Mouse (Mus musculus): ENCODE measurements around the gene Eif4ebp2. TPM values are rescaled to one million over a fixed set of nuclear protein-coding genes. Genes with fewer than 3 reads are reported as not detected.

Gene Eif4ebp2
- polyA plus RNA-seq, 1 experiment, result 86.6 TPM

- TF ChIP-seq POLR2A (IDR thresholded peaks at IDR 0.05; ENCODE audit: borderline replicate concordance, extremely low read depth, insufficient read depth, insufficient read length, poor library complexity, severe bottlenecking) (no peak), CTCF (IDR thresholded peaks at IDR 0.05; ENCODE audit: borderline replicate concordance, extremely low read depth, insufficient read depth, insufficient read length) (no peak)
- no peak for DNase-seq (ENCODE audit: low read depth)
Measured at GRCm38 (mm10) chr10:61480488-61480887, 28.0 kb upstream of the Eif4ebp2 start.

DNA sequence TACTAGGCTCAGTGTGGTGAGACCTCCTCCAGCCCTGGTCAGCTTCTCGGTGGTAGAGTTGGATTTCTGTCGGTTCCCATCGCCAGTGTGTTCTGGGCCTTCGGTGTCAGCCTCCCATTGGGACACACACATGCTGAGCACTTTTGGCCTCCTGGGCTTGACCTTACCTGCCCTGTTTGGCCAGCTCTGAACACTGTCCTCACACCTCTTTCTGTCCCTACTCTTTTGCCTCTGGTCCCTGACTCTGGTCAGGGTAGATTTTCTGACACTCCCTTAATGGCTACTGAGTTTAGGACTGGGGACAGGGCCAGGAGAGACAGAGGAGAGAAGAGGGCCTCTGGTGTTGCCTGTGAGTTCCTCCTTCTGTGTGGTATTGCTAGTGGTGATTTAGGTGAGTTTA, 27.5 kb upstream of the Eif4ebp2 start:
- DNase-seq (ENCODE audit: low read depth), result no peak
- no peak for TF ChIP-seq CTCF (IDR thresholded peaks at IDR 0.05; ENCODE audit: borderline replicate concordance, extremely low read depth, insufficient read depth, insufficient read length)
- TF ChIP-seq POLR2A (IDR thresholded peaks at IDR 0.05; ENCODE audit: borderline replicate concordance, extremely low read depth, insufficient read depth, insufficient read length, poor library complexity, severe bottlenecking), result no peak

DNA sequence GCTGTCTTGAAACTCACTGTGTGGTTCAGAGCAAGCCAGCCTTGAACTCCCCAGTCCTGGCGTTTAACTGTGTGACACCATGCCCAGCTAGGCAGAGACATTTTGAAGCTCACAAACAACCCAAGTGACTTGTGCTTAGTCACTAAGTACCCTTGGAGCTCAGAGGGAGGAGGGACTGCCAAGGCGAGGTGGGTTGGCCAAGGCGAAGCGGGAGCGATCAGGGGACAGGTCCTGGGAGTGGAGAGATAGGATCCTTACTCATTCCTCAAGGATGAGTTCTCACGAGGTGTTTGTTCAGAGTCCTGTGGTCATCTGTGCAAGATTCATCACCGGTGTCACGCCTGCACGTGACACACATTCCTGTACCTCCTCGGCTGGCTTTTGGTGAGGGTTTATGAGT, 27.0 kb upstream of the Eif4ebp2 start:
- DNase-seq (ENCODE audit: low read depth), result no peak
- TF ChIP-seq POLR2A (IDR thresholded peaks at IDR 0.05; ENCODE audit: borderline replicate concordance, extremely low read depth, insufficient read depth, insufficient read length, poor library complexity, severe bottlenecking) (no peak), CTCF (IDR thresholded peaks at IDR 0.05; ENCODE audit: borderline replicate concordance, extremely low read depth, insufficient read depth, insufficient read length) (no peak)

DNA sequence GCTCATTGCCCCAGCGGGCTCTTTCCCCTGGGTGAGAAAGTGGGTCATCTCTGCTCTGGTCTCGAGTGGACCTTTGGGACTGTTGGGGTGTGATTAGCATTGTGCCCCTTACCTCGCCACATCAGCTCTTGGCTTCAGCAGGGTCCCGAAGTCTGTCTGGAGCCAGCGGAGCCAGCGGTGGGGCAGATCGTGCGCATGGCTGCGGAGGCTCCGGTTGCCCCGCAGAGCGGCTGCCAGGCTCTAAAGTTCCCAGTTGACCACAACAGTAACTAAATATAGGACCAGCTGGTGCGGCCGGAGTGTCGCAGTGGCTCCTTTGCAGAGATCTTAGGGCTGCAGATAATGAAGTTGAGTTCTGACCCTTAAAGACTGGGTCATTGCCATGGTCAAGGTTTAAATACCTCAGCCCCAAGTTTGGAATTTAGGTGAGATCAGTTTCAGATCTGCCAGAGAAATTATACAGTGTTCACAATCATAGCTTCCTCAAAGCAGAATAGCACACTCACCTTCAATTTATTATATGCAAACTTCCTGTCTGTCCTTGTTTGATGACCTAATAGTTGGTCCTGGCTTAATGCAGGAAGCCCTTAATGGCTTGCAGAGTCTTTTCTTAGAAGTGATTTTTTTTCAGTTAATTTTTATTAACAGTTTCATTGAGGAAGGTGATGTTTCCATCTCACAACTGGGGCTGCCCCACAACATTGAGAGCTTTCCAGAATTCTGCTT, 24.1 kb upstream of the Eif4ebp2 start:
- TF ChIP-seq CTCF (IDR thresholded peaks at IDR 0.05; ENCODE audit: borderline replicate concordance, extremely low read depth, insufficient read depth, insufficient read length) (no peak), POLR2A (IDR thresholded peaks at IDR 0.05; ENCODE audit: borderline replicate concordance, extremely low read depth, insufficient read depth, insufficient read length, poor library complexity, severe bottlenecking) (no peak)
- DNase-seq (ENCODE audit: low read depth), result no peak

DNA sequence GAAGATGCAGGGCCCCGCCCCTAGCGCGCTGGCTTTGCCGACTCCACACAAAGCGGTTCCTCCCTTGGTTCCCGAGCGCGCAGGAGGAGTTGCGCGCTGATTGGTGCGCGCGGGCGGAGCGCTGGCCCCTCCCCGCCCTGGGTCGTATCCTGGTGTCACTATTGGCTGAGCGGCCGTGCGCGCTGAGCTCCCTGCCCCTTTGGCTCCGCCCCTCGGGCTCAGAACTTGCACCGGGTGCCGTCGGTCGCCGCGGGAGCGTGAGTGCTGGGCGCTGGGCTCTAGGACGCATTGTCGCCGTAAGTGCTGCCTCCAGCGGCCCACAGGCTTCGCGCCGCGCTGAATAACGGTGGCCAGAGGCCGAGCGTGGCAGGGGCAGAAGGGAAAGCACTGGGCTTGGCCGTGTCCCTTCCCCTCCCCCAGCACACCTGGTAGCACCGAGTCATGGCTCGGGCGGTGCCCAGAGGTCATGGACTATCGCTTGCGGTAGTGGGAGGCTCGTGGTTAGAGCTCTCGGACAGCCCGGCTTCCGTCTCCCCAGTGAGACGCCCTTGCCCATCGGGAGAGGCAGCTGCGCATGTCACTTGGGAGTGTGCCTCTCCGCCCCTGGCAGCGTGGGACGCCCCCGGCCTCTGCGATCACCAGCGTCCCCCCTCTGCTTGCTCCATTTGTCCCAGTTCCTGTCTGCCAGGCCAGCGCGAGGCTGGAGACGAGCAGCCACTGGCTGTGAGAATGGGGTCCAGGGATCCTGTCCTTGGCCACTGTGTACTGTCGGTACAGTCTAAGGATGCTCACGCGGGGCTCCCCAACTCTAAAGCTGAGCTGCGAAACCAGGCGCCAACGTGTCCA, 23.4 kb upstream of the Eif4ebp2 start, which contains the start of gene Lrrc20:
Gene Lrrc20 (plus strand): TSS at position 208 of the 846 bp plus-strand sequence.
- peak; percentile 99 for DNase-seq (ENCODE audit: low read depth)
- TF ChIP-seq POLR2A (IDR thresholded peaks at IDR 0.05; ENCODE audit: borderline replicate concordance, extremely low read depth, insufficient read depth, insufficient read length, poor library complexity, severe bottlenecking), result peak; percentile 59
- TF ChIP-seq CTCF (IDR thresholded peaks at IDR 0.05; ENCODE audit: borderline replicate concordance, extremely low read depth, insufficient read depth, insufficient read length), result no peak

GRCm38 (mm10) chr10:61474344-61474743, 21.9 kb upstream of the Eif4ebp2 start:
- no peak for DNase-seq (ENCODE audit: low read depth)
- TF ChIP-seq CTCF (IDR thresholded peaks at IDR 0.05; ENCODE audit: borderline replicate concordance, extremely low read depth, insufficient read depth, insufficient read length) (no peak), POLR2A (IDR thresholded peaks at IDR 0.05; ENCODE audit: borderline replicate concordance, extremely low read depth, insufficient read depth, insufficient read length, poor library complexity, severe bottlenecking) (no peak)

DNA sequence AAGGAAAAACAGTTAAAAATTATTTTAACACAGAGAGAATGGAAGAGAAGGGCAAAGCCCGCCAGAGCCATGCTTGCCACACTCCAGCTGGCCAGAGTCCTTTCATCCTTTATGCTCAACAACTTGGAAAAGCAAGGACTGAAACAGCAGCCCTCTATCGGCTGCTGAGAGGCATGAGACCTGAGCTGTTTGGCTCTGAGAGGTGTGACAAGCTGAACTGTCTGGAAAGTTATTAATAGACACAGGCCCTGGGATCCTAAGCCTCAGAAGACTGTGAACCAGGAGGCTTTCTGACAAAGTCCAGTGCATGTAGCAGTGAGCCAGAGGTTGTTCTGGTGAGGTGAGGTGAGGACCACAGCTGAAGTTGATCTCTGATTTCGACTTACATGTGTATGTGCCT, 21.2 kb upstream of the Eif4ebp2 start:
- TF ChIP-seq POLR2A (IDR thresholded peaks at IDR 0.05; ENCODE audit: borderline replicate concordance, extremely low read depth, insufficient read depth, insufficient read length, poor library complexity, severe bottlenecking), result no peak
- TF ChIP-seq CTCF (IDR thresholded peaks at IDR 0.05; ENCODE audit: borderline replicate concordance, extremely low read depth, insufficient read depth, insufficient read length), result no peak
- DNase-seq (ENCODE audit: low read depth), result no peak

- no peak for DNase-seq (ENCODE audit: low read depth)
- no peak for TF ChIP-seq CTCF (IDR thresholded peaks at IDR 0.05; ENCODE audit: borderline replicate concordance, extremely low read depth, insufficient read depth, insufficient read length)
- TF ChIP-seq POLR2A (IDR thresholded peaks at IDR 0.05; ENCODE audit: borderline replicate concordance, extremely low read depth, insufficient read depth, insufficient read length, poor library complexity, severe bottlenecking), result no peak
Measured at GRCm38 (mm10) chr10:61468900-61469299, 16.4 kb upstream of the Eif4ebp2 start.

GRCm38 (mm10) chr10:61466873-61467272, 14.4 kb upstream of the Eif4ebp2 start:
- DNase-seq (ENCODE audit: low read depth), result peak; percentile 82
- TF ChIP-seq POLR2A (IDR thresholded peaks at IDR 0.05; ENCODE audit: borderline replicate concordance, extremely low read depth, insufficient read depth, insufficient read length, poor library complexity, severe bottlenecking), result no peak
- peak; percentile 78; the same call in 1 of the 2 replicates for TF ChIP-seq CTCF (IDR thresholded peaks at IDR 0.05; ENCODE audit: borderline replicate concordance, extremely low read depth, insufficient read depth, insufficient read length)

DNA sequence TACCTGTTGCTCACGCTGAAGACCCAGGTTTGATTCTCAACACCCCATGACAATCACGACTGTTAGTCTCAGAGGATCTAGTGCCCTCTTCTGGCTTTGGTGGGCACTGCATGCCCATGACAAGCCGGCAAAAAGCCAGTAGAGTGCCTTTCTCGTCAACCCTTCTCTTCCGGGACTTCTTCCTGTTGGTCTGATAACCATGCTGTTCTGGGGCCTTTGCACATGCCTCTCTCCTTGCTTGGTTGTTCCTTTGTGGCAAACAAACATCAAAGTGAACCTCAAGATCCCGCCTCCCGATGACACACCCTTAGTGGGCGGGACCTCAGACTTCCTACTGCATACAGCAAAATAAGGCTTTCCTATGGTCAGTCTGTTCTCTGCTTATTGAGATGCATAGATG, 13.8 kb upstream of the Eif4ebp2 start:
- TF ChIP-seq POLR2A (IDR thresholded peaks at IDR 0.05; ENCODE audit: borderline replicate concordance, extremely low read depth, insufficient read depth, insufficient read length, poor library complexity, severe bottlenecking) (no peak), CTCF (IDR thresholded peaks at IDR 0.05; ENCODE audit: borderline replicate concordance, extremely low read depth, insufficient read depth, insufficient read length) (peak; percentile 52; the same call in 1 of the 2 replicates)
- DNase-seq (ENCODE audit: low read depth), result no peak

DNA sequence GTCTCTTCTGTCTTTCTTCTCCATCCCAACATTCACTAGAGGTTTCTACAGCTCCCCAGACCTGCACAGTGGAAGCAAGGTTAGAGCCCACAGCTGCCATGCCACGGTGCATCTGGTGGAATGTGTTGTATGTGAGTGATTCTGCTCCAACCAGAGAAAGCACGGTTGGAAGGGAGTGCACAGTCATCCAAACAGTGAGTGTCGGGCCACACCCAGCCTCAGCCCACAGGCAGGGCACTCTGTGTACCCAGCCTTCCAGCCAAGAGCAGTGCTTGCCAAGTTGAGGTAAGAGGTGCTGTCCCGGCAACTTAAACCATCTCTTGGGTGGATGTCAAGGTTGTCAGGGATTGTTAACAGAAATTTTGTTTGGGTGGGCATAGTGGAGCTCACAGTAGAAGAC, 12.5 kb upstream of the Eif4ebp2 start:
- DNase-seq (ENCODE audit: low read depth), result no peak
- TF ChIP-seq CTCF (IDR thresholded peaks at IDR 0.05; ENCODE audit: borderline replicate concordance, extremely low read depth, insufficient read depth, insufficient read length) (no peak), POLR2A (IDR thresholded peaks at IDR 0.05; ENCODE audit: borderline replicate concordance, extremely low read depth, insufficient read depth, insufficient read length, poor library complexity, severe bottlenecking) (no peak)
